Mouse (Mus musculus): ENCODE results near the gene Gmfg. TPM values are rescaled to one million over a fixed set of nuclear protein-coding genes. Genes with fewer than 3 reads are reported as not detected.

Gmfg gene
- polyA plus RNA-seq, 1 experiment, result 3.3 TPM

- DNase-seq (ENCODE audit: low read depth), result no peak
- TF ChIP-seq POLR2A (IDR thresholded peaks at IDR 0.05; ENCODE audit: borderline replicate concordance, extremely low read depth, insufficient read depth, insufficient read length, poor library complexity, severe bottlenecking) (no peak), CTCF (IDR thresholded peaks at IDR 0.05; ENCODE audit: borderline replicate concordance, extremely low read depth, insufficient read depth, insufficient read length) (no peak)
These were observed 24.4 kb upstream of the Gmfg start for GRCm38 (mm10) chr7:28412826-28413225.

GRCm38 (mm10) chr7:28417368-28417767 lies 19.9 kb upstream of the Gmfg start:
- no peak for DNase-seq (ENCODE audit: low read depth)

GRCm38 (mm10) chr7:28418096-28418670 lies 19.1 kb upstream of the Gmfg start:
- peak; percentile 6 for DNase-seq (ENCODE audit: low read depth)
- TF ChIP-seq CTCF (IDR thresholded peaks at IDR 0.05; ENCODE audit: borderline replicate concordance, extremely low read depth, insufficient read depth, insufficient read length) (no peak), POLR2A (IDR thresholded peaks at IDR 0.05; ENCODE audit: borderline replicate concordance, extremely low read depth, insufficient read depth, insufficient read length, poor library complexity, severe bottlenecking) (no peak)

More at GRCm38 (mm10) chr7:28417368-28417767, 19.9 kb upstream of the Gmfg start:
- TF ChIP-seq POLR2A (IDR thresholded peaks at IDR 0.05; ENCODE audit: borderline replicate concordance, extremely low read depth, insufficient read depth, insufficient read length, poor library complexity, severe bottlenecking), result no peak
- peak; percentile 17; the same call in 1 of the 2 replicates for TF ChIP-seq CTCF (IDR thresholded peaks at IDR 0.05; ENCODE audit: borderline replicate concordance, extremely low read depth, insufficient read depth, insufficient read length)

GRCm38 (mm10) chr7:28419416-28419815 lies 17.8 kb upstream of the Gmfg start:
- DNase-seq (ENCODE audit: low read depth), result no peak
- TF ChIP-seq CTCF (IDR thresholded peaks at IDR 0.05; ENCODE audit: borderline replicate concordance, extremely low read depth, insufficient read depth, insufficient read length) (no peak), POLR2A (IDR thresholded peaks at IDR 0.05; ENCODE audit: borderline replicate concordance, extremely low read depth, insufficient read depth, insufficient read length, poor library complexity, severe bottlenecking) (no peak)

- TF ChIP-seq POLR2A (IDR thresholded peaks at IDR 0.05; ENCODE audit: borderline replicate concordance, extremely low read depth, insufficient read depth, insufficient read length, poor library complexity, severe bottlenecking) (no peak), CTCF (IDR thresholded peaks at IDR 0.05; ENCODE audit: borderline replicate concordance, extremely low read depth, insufficient read depth, insufficient read length) (no peak)
These were observed 14.2 kb upstream of the Gmfg start for GRCm38 (mm10) chr7:28423018-28423417.

GRCm38 (mm10) chr7:28427738-28428137 lies 9.5 kb upstream of the Gmfg start:
- DNase-seq (ENCODE audit: low read depth), result no peak

More at GRCm38 (mm10) chr7:28423018-28423417, 14.2 kb upstream of the Gmfg start:
- no peak for DNase-seq (ENCODE audit: low read depth)

GRCm38 (mm10) chr7:28430512-28430911 lies 6.7 kb upstream of the Gmfg start:
- no peak for DNase-seq (ENCODE audit: low read depth)
- TF ChIP-seq POLR2A (IDR thresholded peaks at IDR 0.05; ENCODE audit: borderline replicate concordance, extremely low read depth, insufficient read depth, insufficient read length, poor library complexity, severe bottlenecking) (no peak), CTCF (IDR thresholded peaks at IDR 0.05; ENCODE audit: borderline replicate concordance, extremely low read depth, insufficient read depth, insufficient read length) (no peak)

More at GRCm38 (mm10) chr7:28427738-28428137, 9.5 kb upstream of the Gmfg start:
- no peak for TF ChIP-seq CTCF (IDR thresholded peaks at IDR 0.05; ENCODE audit: borderline replicate concordance, extremely low read depth, insufficient read depth, insufficient read length)
- no peak for TF ChIP-seq POLR2A (IDR thresholded peaks at IDR 0.05; ENCODE audit: borderline replicate concordance, extremely low read depth, insufficient read depth, insufficient read length, poor library complexity, severe bottlenecking)

- DNase-seq (ENCODE audit: low read depth), result no peak
- TF ChIP-seq POLR2A (IDR thresholded peaks at IDR 0.05; ENCODE audit: borderline replicate concordance, extremely low read depth, insufficient read depth, insufficient read length, poor library complexity, severe bottlenecking), result no peak
- no peak for TF ChIP-seq CTCF (IDR thresholded peaks at IDR 0.05; ENCODE audit: borderline replicate concordance, extremely low read depth, insufficient read depth, insufficient read length)
These were observed 5.0 kb upstream of the Gmfg start for GRCm38 (mm10) chr7:28432252-28432651.

GRCm38 (mm10) chr7:28435660-28436259 lies 1.5 kb upstream of the Gmfg start:
- peak; percentile 18 for DNase-seq (ENCODE audit: low read depth)
- TF ChIP-seq CTCF (IDR thresholded peaks at IDR 0.05; ENCODE audit: borderline replicate concordance, extremely low read depth, insufficient read depth, insufficient read length) (no peak), POLR2A (IDR thresholded peaks at IDR 0.05; ENCODE audit: borderline replicate concordance, extremely low read depth, insufficient read depth, insufficient read length, poor library complexity, severe bottlenecking) (no peak)

GRCm38 (mm10) chr7:28436271-28436904 lies 859 bp upstream of the Gmfg start:
- DNase-seq (ENCODE audit: low read depth), result peak; percentile 100
- TF ChIP-seq CTCF (IDR thresholded peaks at IDR 0.05; ENCODE audit: borderline replicate concordance, extremely low read depth, insufficient read depth, insufficient read length) (peak; percentile 74), POLR2A (IDR thresholded peaks at IDR 0.05; ENCODE audit: borderline replicate concordance, extremely low read depth, insufficient read depth, insufficient read length, poor library complexity, severe bottlenecking) (peak; percentile 40; the same call in 1 of the 2 replicates)

GRCm38 (mm10) chr7:28437964-28438363 lies 717 bp downstream of the Gmfg start:
- no peak for DNase-seq (ENCODE audit: low read depth)
- TF ChIP-seq CTCF (IDR thresholded peaks at IDR 0.05; ENCODE audit: borderline replicate concordance, extremely low read depth, insufficient read depth, insufficient read length) (no peak), POLR2A (IDR thresholded peaks at IDR 0.05; ENCODE audit: borderline replicate concordance, extremely low read depth, insufficient read depth, insufficient read length, poor library complexity, severe bottlenecking) (no peak)
